13 mouse cellular contexts compared by ENCODE assay signal in genomic region chr12:79937876-79938275, GRCm38 (mm10).
A peak's percentile ranks its signal among the peaks of the same experiment; 100 is the strongest.
DNase-seq lines count a peak whose midpoint lies in the region; ATAC-seq and TF ChIP-seq lines count a peak whose summit lies in the region.
"Had no signal": no experiment of that assay in that cellular context is flagged by ENCODE, and none has a peak within 500 bp of the region (broad histone marks: within the 10 kb centered on the region; RNA-seq: fewer than 3 reads in every experiment).

No protein-coding gene starts in this region.

- DNase-seq in heart, embryonic 10.5 days (ENCODE audit: low spot score) = no peak
- no peak for DNase-seq in heart, postnatal 10 days
- DNase-seq in liver, postnatal 0 days = peak; percentile 58
- no peak for DNase-seq in liver
- peak; percentile 71 for DNase-seq in adrenal gland, postnatal 10 days
- DNase-seq in lung, postnatal 36 days = peak; percentile 76
- DNase-seq: cerebellum, adult 2 months; gastrocnemius, postnatal 10 days; kidney, adult 9 months; layer of hippocampus, postnatal 36 days had no signal

- H3K36me3 ChIP-seq in heart, embryonic 10.5 days = no peaks in the 10 kb centered on the region
- H3K36me3 ChIP-seq in liver, postnatal 0 days (replicated peaks; ENCODE audit: insufficient read depth, low read length) = no peaks in the 10 kb centered on the region
- H3K36me3 ChIP-seq: limb, embryonic 15.5 days had no signal

- H3K4me1 ChIP-seq in heart, embryonic 10.5 days = peaks cover 42% of the 10 kb centered on the region
- peaks cover 9% of the 10 kb centered on the region; the same call in 1 of the 2 replicates for H3K4me1 ChIP-seq in liver, postnatal 0 days (ENCODE audit: insufficient read depth)

- H3K27ac ChIP-seq in heart, embryonic 10.5 days = peak overlapping the region; percentile 80; the same call in 1 of the 2 replicates
- H3K27ac ChIP-seq in liver, postnatal 0 days (ENCODE audit: low read depth) = no peak overlapping the region

- H3K27me3 ChIP-seq in heart, embryonic 10.5 days (ENCODE audit: insufficient read depth, poor library complexity, severe bottlenecking) = no peaks in the 10 kb centered on the region
- no peaks in the 10 kb centered on the region for H3K27me3 ChIP-seq in liver, postnatal 0 days (ENCODE audit: insufficient read depth, low read length)
- H3K27me3 ChIP-seq: limb, embryonic 15.5 days had no signal

- TF ChIP-seq CTCF in liver, postnatal 0 days (IDR thresholded peaks at IDR 0.05; ENCODE audit: low read depth) = no peak

- no peak overlapping the region for H3K4me2 ChIP-seq in liver, postnatal 0 days (ENCODE audit: low read depth, low read length)
- H3K4me2 ChIP-seq: limb, embryonic 15.5 days had no signal

- intact Hi-C loops in heart, postnatal 10 days (cut with DNase I) = no loop called here

- no peak overlapping the region for H3K9ac ChIP-seq in liver, postnatal 0 days (replicated peaks)
- H3K9ac ChIP-seq: limb, embryonic 15.5 days had no signal

- H3K9me3 ChIP-seq in heart, embryonic 10.5 days = no peaks in the 10 kb centered on the region
- no peaks in the 10 kb centered on the region for H3K9me3 ChIP-seq in liver, postnatal 0 days (ENCODE audit: low read length)
- H3K9me3 ChIP-seq: limb, embryonic 15.5 days had no signal

- WGBS in heart, embryonic 10.5 days = 88% methylated on average over 4 of the region's 4 CpGs
- 62% methylated on average over 4 of the region's 4 CpGs for WGBS in liver, postnatal 0 days (ENCODE audit: insufficient replicate concordance)

- TF ChIP-seq EP300 in liver, postnatal 0 days (IDR thresholded peaks at IDR 0.05; ENCODE audit: low read depth) = no peak

- ATAC-seq in liver, postnatal 0 days = no peak
- no peak for ATAC-seq in megakaryocyte-erythroid progenitor cell, adult 5-6 weeks (replicated peaks; ENCODE audit: low FRiP score, low TSS enrichment, poor library complexity, severe bottlenecking)
- ATAC-seq in activated CD4-positive, CD25-positive, alpha-beta regulatory T cell, adult 4 months = no peak

- H3K4me3 ChIP-seq in heart, embryonic 10.5 days = no peak overlapping the region
- no peak overlapping the region for H3K4me3 ChIP-seq in liver, postnatal 0 days (ENCODE audit: low read depth, low read length)
- H3K4me3 ChIP-seq: limb, embryonic 15.5 days had no signal

Comparison
In these comparisons a context has a peak if more than half of its experiments do, and no peak if none do; other contexts are left out.
1. DNase-seq: peak in liver, postnatal 0 days (single experiment), adrenal gland, postnatal 10 days (single experiment) and lung, postnatal 36 days (single experiment); none in heart, embryonic 10.5 days (single experiment), heart, postnatal 10 days (0 of 2) and liver (single experiment).